Mouse (Mus musculus) small intestine, adult 2 months (tissue): ENCODE data around the gene Nedd9.

Experiments used
- CTCF ChIP-seq: fragments of 200-500 bp; IDR thresholded peaks from 2 replicates; pipeline ENCODE4 v1.5.1; 2012; ENCODE audit warnings: low read depth, mild to moderate bottlenecking, control low read depth, inconsistent platforms, low read length, moderate library complexity, mixed read lengths; ENCODE audit not compliant: insufficient replicate concordance, insufficient read length; ENCODE audit errors: extremely low read depth
- POLR2A ChIP-seq: fragments of 200-500 bp; IDR thresholded peaks from 2 replicates; pipeline ENCODE4 v1.6.1; 2012; ENCODE audit warnings: low read depth, mild to moderate bottlenecking, control low read depth, inconsistent platforms, low read length, moderate library complexity

GRCm38 (mm10) chr13:41431795-41432194 is 55.4 kb downstream of the Nedd9 start:
- no peak for TF ChIP-seq CTCF
- no peak for TF ChIP-seq POLR2A
